Mouse (Mus musculus): ENCODE data around the gene Aurkb.

DNA sequence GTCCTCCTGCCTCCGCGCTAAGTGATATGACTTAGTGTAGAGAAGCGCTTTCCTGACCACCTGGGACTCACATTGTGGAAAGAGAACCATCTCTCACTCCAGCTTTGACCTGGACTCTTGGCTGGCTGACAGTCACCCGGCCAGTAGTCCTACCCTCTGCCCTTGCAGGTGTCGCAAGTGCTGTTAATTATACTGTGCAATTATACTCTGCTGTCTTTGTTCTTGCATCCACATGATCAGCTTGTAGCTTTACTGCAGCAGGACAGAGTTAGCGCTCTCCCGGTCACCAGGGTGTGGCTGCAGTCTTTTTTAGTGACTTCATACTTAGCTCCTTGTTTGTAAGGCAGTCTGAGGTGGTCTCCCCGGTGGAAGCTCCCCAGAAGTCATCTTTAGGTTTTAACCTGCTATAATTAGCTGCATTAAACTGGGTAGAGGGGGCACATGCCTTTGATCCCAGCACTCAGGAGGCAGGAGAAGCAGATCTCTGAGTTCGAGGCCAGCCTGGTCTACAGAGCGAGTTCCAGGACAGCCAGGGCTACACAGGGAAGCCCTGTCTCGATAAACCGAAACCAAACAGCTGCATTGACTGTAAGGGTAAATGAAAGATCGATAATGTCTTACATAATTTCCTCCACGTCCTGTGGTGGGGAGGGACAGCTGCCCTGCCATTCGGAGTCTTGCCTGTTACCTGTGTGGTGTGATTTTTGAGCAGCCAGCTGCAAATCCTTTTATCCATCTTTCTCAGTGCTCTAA is 34.8 kb downstream of the Aurkb start:
- TF ChIP-seq RAD21 (IDR thresholded peaks at IDR 0.05; ENCODE audit: low read depth, low read length) (no peak), GATA1 (IDR thresholded peaks at IDR 0.05; ENCODE audit: low read depth, low read length) (no peak), CTCF (IDR thresholded peaks at IDR 0.05 in 2 of 3, conservative IDR thresholded peaks at IDR 0.05 in 1 of 3; ENCODE audit: control insufficient read depth in 1 of 3, insufficient read depth in 1 of 3, low read depth in 2 of 3, low read length in 3 of 3, poor library complexity in 1 of 3, severe bottlenecking in 1 of 3) (no peak), MAX (IDR thresholded peaks at IDR 0.05; ENCODE audit: low read length) (no peak), ELF1 (IDR thresholded peaks at IDR 0.05; ENCODE audit: low read depth, low read length) (no peak), BHLHE40 (IDR thresholded peaks at IDR 0.05; ENCODE audit: borderline replicate concordance, low read depth, low read length) (no peak), HCFC1 (IDR thresholded peaks at IDR 0.05; ENCODE audit: low read depth, low read length) (no peak), ZC3H11A (IDR thresholded peaks at IDR 0.05; ENCODE audit: low read depth, low read length) (no peak), POLR2A (IDR thresholded peaks at IDR 0.05; ENCODE audit: control insufficient read depth in 1 of 2, insufficient read depth in 1 of 2, low read depth in 1 of 2, low read length in 2 of 2, poor library complexity in 1 of 2) (no peak), TCF12 (IDR thresholded peaks at IDR 0.05; ENCODE audit: low read depth, low read length) (no peak), CHD2 (IDR thresholded peaks at IDR 0.05; ENCODE audit: low read length) (no peak), EP300 (IDR thresholded peaks at IDR 0.05; ENCODE audit: low read depth in 1 of 2, low read length in 2 of 2) (no peak), GABPA (IDR thresholded peaks at IDR 0.05; ENCODE audit: low read depth, low read length) (no peak)

Measured in MEL (cell line).